Mouse (Mus musculus) heart, adult 11 months (tissue): ENCODE results near the gene Myl12a.

Source experiments
- DNase-seq: peaks from one replicate; pipeline ENCODE4 v3.0.0; 2022

Myl12a gene

GRCm38 (mm10) chr17:71010646-71011242 is 8.1 kb upstream of the Myl12a start:
- peak; percentile 61 for DNase-seq

GRCm38 (mm10) chr17:71009751-71010150 is 7.1 kb upstream of the Myl12a start:
- peak; percentile 72 for DNase-seq

- no peak for DNase-seq
Observed at GRCm38 (mm10) chr17:71008676-71009075, 6.0 kb upstream of the Myl12a start.

GRCm38 (mm10) chr17:71006976-71007375 is 4.3 kb upstream of the Myl12a start:
- peak; percentile 35 for DNase-seq

- DNase-seq, result peak; percentile 97
Observed at GRCm38 (mm10) chr17:71004186-71004960, 1.7 kb upstream of the Myl12a start.

GRCm38 (mm10) chr17:71003721-71004120 is 1.0 kb upstream of the Myl12a start:
- no peak for DNase-seq

- DNase-seq, result no peak
Observed at GRCm38 (mm10) chr17:71003112-71003511, 434 bp upstream of the Myl12a start.

- DNase-seq, result peak; percentile 100
Observed at GRCm38 (mm10) chr17:71002081-71002743, 466 bp downstream of the Myl12a start, which contains the start of gene Myom1. Gene Myom1 (plus strand): TSS chr17:71002633.

- no peak for DNase-seq
Observed at GRCm38 (mm10) chr17:71001699-71002080, 988 bp downstream of the Myl12a start.

GRCm38 (mm10) chr17:71001067-71001466 is 1.6 kb downstream of the Myl12a start:
- no peak for DNase-seq

- peak; percentile 72 for DNase-seq
Observed at GRCm38 (mm10) chr17:71000255-71000654, 2.4 kb downstream of the Myl12a start.

GRCm38 (mm10) chr17:70999187-70999586 is 3.5 kb downstream of the Myl12a start:
- DNase-seq, result peak; percentile 85

- DNase-seq, result peak; percentile 90
Observed at GRCm38 (mm10) chr17:70998400-70998975, 4.2 kb downstream of the Myl12a start.

GRCm38 (mm10) chr17:70997836-70998235 is 4.8 kb downstream of the Myl12a start:
- no peak for DNase-seq

GRCm38 (mm10) chr17:70995551-70995950 is 7.1 kb downstream of the Myl12a start:
- peak; percentile 89 for DNase-seq

GRCm38 (mm10) chr17:70994671-70995070 is 8.0 kb downstream of the Myl12a start:
- peak; percentile 90 for DNase-seq

- peak; percentile 96 for DNase-seq
Observed at GRCm38 (mm10) chr17:70993385-70993807, 9.3 kb downstream of the Myl12a start.

- DNase-seq, result peak; percentile 91
Observed at GRCm38 (mm10) chr17:70992662-70993061, 10.0 kb downstream of the Myl12a start.

- peak; percentile 90 for DNase-seq
Observed at GRCm38 (mm10) chr17:70991706-70992625, 10.7 kb downstream of the Myl12a start.

- DNase-seq, result peak; percentile 99
Observed at GRCm38 (mm10) chr17:70990403-70991303, 12.0 kb downstream of the Myl12a start.

GRCm38 (mm10) chr17:70989991-70990390 is 12.7 kb downstream of the Myl12a start:
- no peak for DNase-seq
